7 mouse cellular contexts compared by ENCODE assay signal in genomic region chr16:18127871-18128563, GRCm38 (mm10). TPM values are rescaled to one million over a fixed set of nuclear protein-coding genes. Genes with fewer than 3 reads are reported as not detected.
DNase-seq lines count a peak whose midpoint lies in the region; ATAC-seq lines count a peak whose summit lies in the region.

No protein-coding gene starts in this region.

- peaks cover 15% of the 10 kb centered on the region for H3K4me1 ChIP-seq in lung, embryonic 15.5 days
- peaks cover 22% of the 10 kb centered on the region for H3K4me1 ChIP-seq in heart, embryonic 15.5 days (replicated peaks)
- H3K4me1 ChIP-seq in liver, embryonic 15.5 days (replicated peaks): peaks cover 14% of the 10 kb centered on the region; the same call in 1 of the 2 replicates

- H3K27me3 ChIP-seq in lung, embryonic 15.5 days: peaks cover 45% of the 10 kb centered on the region
- H3K27me3 ChIP-seq in heart, embryonic 15.5 days: peaks cover 63% of the 10 kb centered on the region
- H3K27me3 ChIP-seq in liver, embryonic 15.5 days: peaks cover 48% of the 10 kb centered on the region

- H3K9me3 ChIP-seq in lung, embryonic 15.5 days: no peaks in the 10 kb centered on the region
- no peaks in the 10 kb centered on the region for H3K9me3 ChIP-seq in heart, embryonic 15.5 days (replicated peaks)
- H3K9me3 ChIP-seq in liver, embryonic 15.5 days (replicated peaks): no peaks in the 10 kb centered on the region

- H3K9ac ChIP-seq in lung, embryonic 15.5 days: peak overlapping the region; percentile 49
- H3K9ac ChIP-seq in heart, embryonic 15.5 days: peak overlapping the region; percentile 60
- no peak overlapping the region for H3K9ac ChIP-seq in liver, embryonic 15.5 days

- peak overlapping the region; percentile 65 for H3K4me3 ChIP-seq in lung, embryonic 15.5 days
- H3K4me3 ChIP-seq in heart, embryonic 15.5 days: peak overlapping the region; percentile 77
- peak overlapping the region; percentile 57 for H3K4me3 ChIP-seq in liver, embryonic 15.5 days (replicated peaks)

- no peaks in the 10 kb centered on the region for H3K36me3 ChIP-seq in lung, embryonic 15.5 days
- H3K36me3 ChIP-seq in heart, embryonic 15.5 days: no peaks in the 10 kb centered on the region
- H3K36me3 ChIP-seq in liver, embryonic 15.5 days (replicated peaks): no peaks in the 10 kb centered on the region

- ATAC-seq in lung, embryonic 15.5 days (ENCODE audit: borderline replicate concordance, extremely low read depth, low FRiP score, low TSS enrichment): peak; percentile 21; the same call in 1 of the 2 replicates
- no peak for ATAC-seq in heart, embryonic 15.5 days (replicated peaks; ENCODE audit: insufficient number of reproducible peaks, insufficient read depth, low FRiP score, low read depth)
- no peak for ATAC-seq in liver, embryonic 15.5 days (ENCODE audit: insufficient read depth)
- no peak for ATAC-seq in monocyte, adult 5-6 weeks (replicated peaks; ENCODE audit: insufficient number of reproducible peaks, low FRiP score, low TSS enrichment, poor library complexity, severe bottlenecking)

- no peak overlapping the region for H3K27ac ChIP-seq in lung, embryonic 15.5 days
- no peak overlapping the region for H3K27ac ChIP-seq in heart, embryonic 15.5 days
- H3K27ac ChIP-seq in liver, embryonic 15.5 days (replicated peaks): no peak overlapping the region

- H3K4me2 ChIP-seq in lung, embryonic 15.5 days: peak overlapping the region; percentile 99
- peak overlapping the region; percentile 100 for H3K4me2 ChIP-seq in heart, embryonic 15.5 days
- H3K4me2 ChIP-seq in liver, embryonic 15.5 days: peak overlapping the region; percentile 75

- WGBS in lung, embryonic 15.5 days: 4% methylated on average over 44 of the region's 52 CpGs
- WGBS in heart, embryonic 15.5 days: 2% methylated on average over 52 of the region's 52 CpGs
- 2% methylated on average over 52 of the region's 52 CpGs for WGBS in liver, embryonic 15.5 days (ENCODE audit: insufficient replicate concordance)

- no peak for DNase-seq in lung, postnatal 25 days (ENCODE audit: low spot score)
- DNase-seq in embryo, embryonic 10.5 days (ENCODE audit: low spot score): peak; percentile 23
- DNase-seq in gastrocnemius, adult 8-10 months (ENCODE audit: low spot score in 2 of 2): no peak

RNA-seq across cellular contexts. Expression of gene Rtn4r, which starts 0.6 kb away (rescaled TPM):
- polyA plus RNA-seq in lung, embryonic 15.5 days (2015; fragmentation: Nextera tagmentation; extraction: Ambion mirVana): 0.74 and 0.90 TPM in 2 replicates
- 0.60 and 1.2 TPM in 2 replicates for polyA plus RNA-seq in heart, embryonic 15.5 days (2015; fragmentation: Nextera tagmentation; extraction: Ambion mirVana)
- 0.33 and 0.47 TPM in 2 replicates for polyA plus RNA-seq in liver, embryonic 15.5 days (2015; fragmentation: Nextera tagmentation; extraction: Ambion mirVana)
- total RNA-seq in monocyte, adult 5-6 weeks (2017): 0.38 TPM in 1 of 3 replicates, not detected in the others
- total RNA-seq in gastrocnemius, adult 8-10 months (2022): under 1 TPM in 1 of 4 experiments, not detected in 3; 0.15 TPM

RNA-seq across cellular contexts. Expression of gene Prodh, which starts 38.0 kb away (rescaled TPM):
- 13.5 and 14.7 TPM in 2 replicates for polyA plus RNA-seq in lung, embryonic 15.5 days (2015; fragmentation: Nextera tagmentation; extraction: Ambion mirVana)
- 5.8 and 7.4 TPM in 2 replicates for polyA plus RNA-seq in heart, embryonic 15.5 days (2015; fragmentation: Nextera tagmentation; extraction: Ambion mirVana)
- polyA plus RNA-seq in liver, embryonic 15.5 days (2015; fragmentation: Nextera tagmentation; extraction: Ambion mirVana): 2.5 and 2.6 TPM in 2 replicates
- total RNA-seq in monocyte, adult 5-6 weeks (2017): 6.4 to 11.0 TPM (median 7.1 TPM) in 3 replicates
- 10 to 100 TPM in 2 of 4 experiments, 1 to 10 TPM in 2; 7.8 to 16.8 (median 9.7) TPM for total RNA-seq in gastrocnemius, adult 8-10 months (2022)
